Mouse (Mus musculus) lung, postnatal 14 days (tissue): ENCODE measurements around the gene Alppl2.

Experiments used
- DNase-seq: peaks from one replicate; pipeline ENCODE4 v3.0.0; 2021

Alppl2 gene

GRCm38 (mm10) chr1:87089828-87090227 lies at the start of gene Alppl2:
Gene Alppl2, minus strand, starts transcription at chr1:87089928.
- DNase-seq = no peak

DNA sequence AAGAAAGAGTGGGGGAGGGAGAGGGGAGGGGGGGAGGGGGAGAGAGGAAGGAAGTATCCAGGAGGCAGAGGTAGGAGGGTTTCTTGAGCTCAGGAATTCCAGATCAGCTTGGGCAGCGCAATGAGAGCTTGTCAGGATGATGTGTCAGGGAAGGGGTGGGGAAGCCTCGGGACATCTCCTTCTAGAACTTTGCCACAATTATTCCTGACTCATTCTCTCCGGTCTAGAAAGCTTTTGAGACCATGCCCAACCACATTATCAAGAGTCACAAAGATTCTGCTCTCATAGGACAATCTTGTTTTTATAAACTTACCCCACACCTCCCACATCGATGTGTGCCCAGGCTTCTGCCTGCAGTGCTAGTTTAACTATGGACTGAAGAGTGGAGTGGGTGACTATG lies 42.1 kb upstream of the Alppl2 start:
- DNase-seq = no peak

DNA sequence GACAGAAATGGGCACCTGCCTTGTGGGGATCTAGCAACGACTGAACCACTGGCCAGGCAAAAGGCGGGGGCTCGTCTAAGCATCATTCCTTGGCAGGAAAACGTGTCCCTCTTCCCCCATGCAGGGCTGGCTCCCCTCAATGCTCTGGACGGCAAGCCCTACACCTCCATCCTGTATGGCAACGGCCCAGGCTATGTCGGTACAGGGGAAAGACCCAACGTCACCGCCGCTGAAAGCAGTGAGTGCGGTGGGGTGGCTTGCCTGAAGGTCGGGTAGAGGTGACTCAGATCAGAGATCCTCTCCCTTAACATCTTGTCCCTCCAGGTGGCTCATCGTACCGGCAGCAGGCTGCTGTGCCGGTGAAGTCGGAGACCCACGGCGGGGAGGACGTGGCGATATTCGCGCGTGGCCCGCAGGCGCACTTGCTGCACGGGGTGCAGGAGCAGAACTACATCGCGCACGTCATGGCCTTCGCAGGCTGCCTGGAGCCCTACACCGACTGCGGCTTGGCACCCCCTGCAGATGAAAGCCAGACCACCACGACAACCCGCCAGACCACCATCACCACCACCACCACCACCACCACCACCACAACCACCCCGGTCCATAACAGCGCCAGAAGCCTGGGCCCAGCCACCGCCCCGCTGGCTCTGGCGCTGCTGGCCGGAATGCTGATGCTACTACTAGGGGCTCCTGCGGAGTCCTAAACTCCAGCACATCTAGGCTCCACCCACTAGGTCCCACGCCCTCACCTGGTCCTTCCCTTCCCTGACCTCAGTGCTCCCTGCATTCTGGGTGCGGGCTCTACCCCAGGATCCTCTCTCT lies 37.7 kb upstream of the Alppl2 start:
- DNase-seq = peak; percentile 4

DNA sequence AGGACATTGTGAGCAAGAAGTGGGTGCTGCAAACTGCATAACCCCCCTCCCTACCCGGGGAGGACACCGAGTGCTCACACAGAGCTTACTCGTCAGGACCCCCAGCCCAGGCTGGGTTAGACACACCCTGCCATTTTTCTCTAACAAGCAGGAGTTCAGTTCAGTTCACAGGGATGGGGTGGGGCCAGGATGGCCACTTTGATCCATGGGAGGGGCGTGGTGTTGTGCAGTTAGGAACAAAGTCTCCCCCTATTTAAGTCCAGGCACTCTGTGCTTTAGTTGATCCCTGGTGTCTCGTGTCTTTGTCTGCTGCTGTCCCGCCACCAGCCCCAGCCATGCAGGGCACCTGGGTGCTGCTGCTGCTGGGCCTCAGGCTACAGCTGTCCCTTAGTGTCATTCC lies 34.9 kb upstream of the Alppl2 start, which contains the start of gene Akp3:
Gene Akp3, plus strand, starts transcription at position 301 of the 400 bp plus-strand sequence.
- no peak for DNase-seq

DNA sequence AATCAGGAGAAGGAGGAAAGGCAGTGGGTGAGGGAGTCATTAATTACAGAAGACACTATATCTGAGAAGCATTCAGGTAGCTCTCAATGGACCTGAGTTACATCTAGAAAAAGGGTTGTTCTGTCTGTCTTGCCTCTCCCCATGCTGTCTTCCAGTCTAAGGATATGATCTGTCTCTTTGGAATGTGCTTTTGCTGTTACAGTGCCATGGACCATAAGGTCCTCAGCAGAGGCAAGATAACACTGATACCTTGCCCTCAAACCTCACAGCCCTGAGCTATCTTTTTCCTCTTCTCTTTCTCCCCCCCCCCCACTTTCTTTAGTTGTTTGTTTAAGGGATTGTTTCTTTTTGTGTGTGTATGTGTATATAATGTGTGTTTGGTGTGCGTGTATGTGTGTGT lies 25.1 kb upstream of the Alppl2 start:
- no peak for DNase-seq

DNA sequence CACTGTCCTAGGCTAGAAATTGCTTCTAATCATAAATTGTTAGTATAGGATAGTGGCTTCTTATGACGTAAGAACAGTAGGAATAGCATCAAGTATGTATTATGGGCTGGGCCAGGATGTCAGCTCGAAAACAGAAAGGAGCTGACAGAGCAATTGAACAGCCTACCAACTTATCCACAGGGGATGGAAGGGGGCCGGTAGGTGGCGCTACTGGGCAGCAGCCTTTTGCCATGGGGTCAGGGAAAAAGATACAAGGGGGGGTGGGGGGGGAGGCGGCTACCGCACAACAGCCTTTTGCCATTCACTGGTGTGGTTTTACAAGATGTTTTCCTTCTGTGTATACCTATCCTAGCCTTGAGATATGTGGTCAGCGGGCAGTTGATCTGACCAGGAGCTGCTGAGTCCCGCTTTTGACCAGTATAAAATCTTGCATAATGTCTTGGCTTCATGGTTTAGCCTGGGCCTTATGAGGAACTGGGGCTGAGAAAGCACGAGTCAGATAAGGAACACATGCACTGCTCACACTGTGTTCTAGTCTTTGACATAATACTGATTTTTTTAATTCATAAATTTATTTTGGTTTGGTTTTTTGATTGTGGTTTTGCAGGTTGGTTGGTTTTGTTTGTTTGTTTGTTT lies 22.1 kb upstream of the Alppl2 start:
- DNase-seq = peak; percentile 32

DNA sequence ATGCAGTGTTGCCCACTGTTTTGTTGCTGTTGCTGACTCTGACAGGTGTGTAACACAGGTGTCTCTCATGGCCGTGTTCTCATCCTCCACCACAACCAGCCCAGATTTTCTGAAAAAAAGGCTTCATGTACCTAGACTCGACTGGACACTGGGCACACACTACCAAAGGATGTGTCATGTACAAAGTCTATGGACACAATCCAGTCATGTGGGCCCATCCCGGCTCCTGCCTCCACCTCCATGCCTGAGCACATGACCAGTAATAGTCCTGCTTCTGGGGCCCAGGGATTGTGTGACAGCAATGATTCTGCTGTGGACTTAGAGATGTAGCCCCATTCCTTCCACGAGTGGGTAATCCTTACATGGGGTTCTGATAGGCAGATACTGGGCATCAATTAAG lies 18.8 kb upstream of the Alppl2 start:
- DNase-seq = no peak

DNA sequence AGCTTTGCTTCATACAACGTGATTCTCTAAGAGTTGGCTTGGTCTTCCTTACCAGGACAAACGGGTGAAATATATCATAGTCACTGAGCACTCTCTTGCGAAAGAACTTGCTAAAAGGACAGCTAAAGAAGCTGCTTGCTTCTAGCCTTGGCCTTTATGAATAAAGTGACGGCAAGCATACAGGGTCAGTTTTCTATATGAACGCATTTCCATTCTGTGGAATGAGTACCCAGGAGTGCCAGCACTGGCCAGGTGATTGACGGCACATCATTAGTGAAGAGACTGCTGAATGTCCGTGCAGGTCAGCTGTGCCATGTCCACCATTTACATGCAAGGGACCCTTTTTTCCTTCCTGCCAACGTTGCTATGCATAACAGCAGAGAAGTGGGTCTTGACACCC lies 16.8 kb upstream of the Alppl2 start:
- no peak for DNase-seq

- no peak for DNase-seq
Measured at GRCm38 (mm10) chr1:87103936-87104335, 14.2 kb upstream of the Alppl2 start.

- no peak for DNase-seq
Measured at GRCm38 (mm10) chr1:87102114-87102513, 12.4 kb upstream of the Alppl2 start.

DNA sequence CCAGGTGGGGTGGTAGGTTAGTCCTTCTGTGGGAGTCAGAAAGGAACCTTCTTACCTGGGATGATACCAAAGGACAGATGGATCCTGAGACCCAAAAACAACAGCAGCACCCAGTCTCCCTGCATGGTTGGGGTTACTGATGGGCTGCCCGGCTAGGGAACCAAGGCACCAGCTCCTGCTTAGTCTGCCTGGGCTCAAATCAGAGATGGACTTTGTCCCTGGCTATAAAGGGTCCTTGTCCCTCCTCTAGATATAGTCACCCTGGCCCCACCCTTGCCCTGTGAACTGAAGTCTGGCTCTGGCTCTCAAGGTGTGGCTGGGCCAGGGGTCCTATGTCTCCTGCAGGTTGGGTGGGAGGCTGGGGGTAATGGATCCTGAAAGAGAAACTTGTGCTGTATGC lies 11.7 kb upstream of the Alppl2 start, which contains the start of gene Alpi:
Gene Alpi, minus strand, starts transcription at position 196 of the 400 bp plus-strand sequence.
- DNase-seq = no peak

DNA sequence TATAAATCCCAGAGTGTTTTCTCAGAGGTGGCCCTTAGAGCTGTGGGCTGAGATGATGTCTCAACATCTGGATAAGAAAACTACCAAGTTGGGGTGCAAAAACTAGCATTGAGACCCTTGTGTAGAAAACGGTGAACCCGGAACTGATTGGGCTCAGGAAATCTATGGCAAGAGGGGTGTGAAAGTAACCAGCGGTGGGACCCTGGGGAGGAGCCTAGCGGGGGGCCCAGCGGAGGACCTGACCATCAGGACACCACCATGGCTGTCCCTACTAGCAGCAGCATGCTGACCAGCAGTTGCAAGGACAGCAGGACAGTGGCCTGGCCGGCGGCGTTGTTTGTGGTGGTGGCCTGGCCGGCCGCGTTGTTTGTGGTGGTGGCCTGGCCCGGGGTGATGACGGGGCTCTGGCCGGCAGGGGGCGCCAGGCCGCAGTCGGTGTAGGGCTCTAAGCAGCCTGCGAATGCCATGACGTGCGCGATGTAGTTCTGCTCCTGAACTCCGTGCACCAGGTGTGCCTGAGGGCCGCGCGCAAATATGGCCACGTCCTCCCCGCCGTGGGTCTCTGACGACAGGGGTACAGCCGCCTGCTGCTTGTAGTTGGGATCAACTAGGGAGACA lies 8.7 kb upstream of the Alppl2 start:
- DNase-seq = peak; percentile 70

- no peak for DNase-seq
Measured at GRCm38 (mm10) chr1:87095642-87096041, 5.9 kb upstream of the Alppl2 start.

GRCm38 (mm10) chr1:87089251-87089650 lies 477 bp downstream of the Alppl2 start:
- no peak for DNase-seq

- DNase-seq = no peak
Measured at GRCm38 (mm10) chr1:87086964-87087363, 2.8 kb downstream of the Alppl2 start.

- DNase-seq = no peak
Measured at GRCm38 (mm10) chr1:87086196-87086595, 3.5 kb downstream of the Alppl2 start.

GRCm38 (mm10) chr1:87073776-87074175 lies 16.0 kb downstream of the Alppl2 start:
- DNase-seq = no peak

GRCm38 (mm10) chr1:87070720-87071119 lies 19.0 kb downstream of the Alppl2 start:
- peak; percentile 50 for DNase-seq

GRCm38 (mm10) chr1:87060913-87061312 lies 28.8 kb downstream of the Alppl2 start:
- DNase-seq = no peak

DNA sequence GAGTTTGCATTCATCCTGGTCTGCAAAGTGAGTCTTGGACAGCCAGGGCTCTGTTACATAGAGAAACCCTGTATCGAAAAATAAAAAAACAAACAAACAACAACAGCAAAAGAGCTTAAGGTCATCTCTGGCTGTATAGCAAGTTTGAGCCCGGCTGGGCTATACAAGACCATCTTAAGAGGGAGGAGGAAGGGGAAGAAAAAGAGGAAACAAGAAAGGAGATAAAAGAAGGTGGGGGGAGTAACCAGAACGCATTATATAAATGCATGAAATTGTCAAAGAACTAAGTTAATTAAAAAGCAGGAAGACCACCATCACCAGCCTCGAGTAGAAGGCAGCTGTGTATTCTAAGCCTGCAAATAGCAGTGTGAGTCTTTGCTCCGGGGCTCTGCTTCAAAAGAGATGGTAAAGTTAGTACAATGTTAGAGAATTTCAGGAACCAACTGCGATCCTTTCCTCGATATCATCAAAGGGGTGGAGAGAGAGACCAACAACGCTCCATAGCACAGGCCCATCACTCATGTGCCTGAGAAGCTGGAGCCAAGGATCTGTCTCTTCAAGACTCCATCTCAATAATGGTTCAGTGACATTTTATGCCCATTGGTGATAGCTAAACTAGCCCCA lies 30.6 kb downstream of the Alppl2 start:
- DNase-seq = no peak

DNA sequence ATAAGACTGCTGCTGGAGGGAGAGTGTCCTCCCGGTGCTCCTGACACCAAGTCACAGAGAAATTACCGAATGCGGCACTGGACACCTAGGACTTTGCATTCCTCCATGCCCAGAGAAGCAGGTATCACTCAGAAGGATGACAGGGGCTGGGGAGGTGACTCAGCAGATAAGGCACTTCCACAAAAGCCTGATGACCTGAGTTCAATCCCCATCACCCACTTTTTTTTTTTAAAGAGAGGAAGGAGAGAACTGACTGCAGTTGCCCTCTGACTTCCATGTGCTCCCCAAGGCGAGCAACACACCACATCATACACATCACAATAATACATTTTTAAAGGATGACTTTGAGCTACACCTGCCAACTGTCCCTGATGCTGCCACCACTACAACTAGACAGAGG lies 32.7 kb downstream of the Alppl2 start:
- no peak for DNase-seq

- no peak for DNase-seq
Measured at GRCm38 (mm10) chr1:87051369-87051768, 38.4 kb downstream of the Alppl2 start.

DNA sequence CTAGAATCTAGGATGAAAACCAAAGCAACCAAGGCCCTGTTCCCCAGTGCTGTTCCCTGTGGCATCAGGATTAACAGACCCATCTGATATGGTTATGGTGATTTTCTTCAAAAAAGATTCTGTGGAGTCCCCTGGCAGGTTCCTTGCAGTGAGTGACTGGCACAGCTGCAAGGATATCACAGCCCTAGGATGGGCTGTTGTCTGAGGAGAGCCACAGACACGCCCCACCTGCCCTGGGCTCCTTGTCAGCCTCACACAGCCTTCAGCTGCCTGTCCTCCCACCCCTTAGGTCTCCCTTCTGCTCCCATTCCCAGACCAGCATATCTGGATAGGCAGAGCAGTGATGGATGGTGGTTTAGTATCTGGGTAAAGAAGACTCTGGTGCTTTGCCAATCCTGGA lies 39.0 kb downstream of the Alppl2 start:
- no peak for DNase-seq
